Mouse (Mus musculus) intestine, postnatal 0 days (tissue): ENCODE data around the gene Scrg1. TPM values are rescaled to one million over a fixed set of nuclear protein-coding genes. Genes with fewer than 3 reads are reported as not detected.
A peak's percentile ranks its signal among the peaks of the same experiment; 100 is the strongest.

Source experiments
- ATAC-seq: fragments of 200-750 bp; cut with Nextera tagmentation; 2 replicates; pipeline ENCODE4 v1.8.0; 2017; ENCODE audit warnings: mild to moderate bottlenecking, moderate TSS enrichment, moderate library complexity
- H3K27ac ChIP-seq: fragments of 300-500 bp; sonication (generic); 2 replicates; pipeline ENCODE4 v1.5.1; 2014; ENCODE audit warnings: mild to moderate bottlenecking, low read depth, low read length, moderate library complexity
- H3K27me3 ChIP-seq: fragments of 300-500 bp; sonication (generic); replicated peaks from 2 replicates; pipeline ENCODE4 v1.6.1; 2014; ENCODE audit warnings: low read length, mixed read lengths; ENCODE audit not compliant: control insufficient read depth, insufficient read depth
- H3K36me3 ChIP-seq: fragments of 300-500 bp; sonication (generic); 2 replicates; pipeline ENCODE4 v1.6.1; 2014; ENCODE audit warnings: mild to moderate bottlenecking, moderate library complexity; ENCODE audit not compliant: control insufficient read depth, insufficient read depth
- H3K4me1 ChIP-seq: fragments of 300-500 bp; sonication (generic); replicated peaks from 2 replicates; pipeline ENCODE4 v1.6.1; 2014; ENCODE audit warnings: antibody characterized with exemption, low read length, mixed read lengths; ENCODE audit not compliant: control insufficient read depth, insufficient read depth
- H3K4me2 ChIP-seq: fragments of 300-500 bp; sonication (generic); replicated peaks from 2 replicates; pipeline ENCODE4 v1.6.1; 2014; ENCODE audit warnings: low read depth, mild to moderate bottlenecking, moderate library complexity
- H3K4me3 ChIP-seq: fragments of 300-500 bp; sonication (generic); 2 replicates; pipeline ENCODE4 v1.5.1; 2014; ENCODE audit warnings: low read depth, low read length
- H3K9ac ChIP-seq: fragments of 300-500 bp; sonication (generic); 2 replicates; pipeline ENCODE4 v1.6.1; 2014; ENCODE audit warnings: mild to moderate bottlenecking, low read depth, low read length
- H3K9me3 ChIP-seq: fragments of 300-500 bp; sonication (generic); 2 replicates; pipeline ENCODE4 v1.6.1; 2016; ENCODE audit warnings: mixed run types; ENCODE audit not compliant: control insufficient read depth
- CTCF ChIP-seq: sonication (generic); IDR thresholded peaks from 2 replicates; pipeline ENCODE4 v1.5.1; 2016; ENCODE audit warnings: low read depth, mild to moderate bottlenecking, control low read depth, antibody characterized with exemption, moderate library complexity
- WGBS: fragments of 180-500 bp; shearing (Covaris S2); extraction: QIAGEN DNeasy Blood & Tissue Kit; methylation state at CpG from one replicate; pipeline ENCODE4 v1.1.7; 2014; 5-methylcytosine and 5-hydroxymethylcytosine counted together
- polyA plus RNA-seq: library from polyadenylated mRNA; unstranded; fragments of >200 nt; fragmentation: Nextera tagmentation; extraction: Ambion mirVana; gene quantifications from 2 replicates; pipeline ENCODE4 v1.2.1, GENCODE M21; 2015

The Scrg1 gene
- polyA plus RNA-seq, 1 experiment from 2014 or later = 0.74 TPM

GRCm38 (mm10) chr8:57468624-57469023 lies 12.9 kb downstream of the Scrg1 start:
- no peaks in the 10 kb centered on the region for H3K27me3 ChIP-seq
- 28% methylated on average over 5 of the region's 5 CpGs for WGBS

GRCm38 (mm10) chr8:57470863-57471262 lies 15.1 kb downstream of the Scrg1 start:
- H3K4me2 ChIP-seq = no peak overlapping the region
- TF ChIP-seq CTCF = no peak
- no peak overlapping the region for H3K4me3 ChIP-seq
- no peak overlapping the region for H3K27ac ChIP-seq
- WGBS = 93% methylated on average over 5 of the region's 5 CpGs
- no peaks in the 10 kb centered on the region for H3K36me3 ChIP-seq
- H3K27me3 ChIP-seq = no peaks in the 10 kb centered on the region
- H3K9ac ChIP-seq = no peak overlapping the region
- 0 out of 2 replicates have a peak, but pooled peaks cover 3% of the 10 kb centered on the region for H3K4me1 ChIP-seq
- ATAC-seq = no peak
- H3K9me3 ChIP-seq = no peaks in the 10 kb centered on the region

More at GRCm38 (mm10) chr8:57468624-57469023, 12.9 kb downstream of the Scrg1 start:
- H3K4me2 ChIP-seq = no peak overlapping the region
- H3K9me3 ChIP-seq = no peaks in the 10 kb centered on the region
- H3K9ac ChIP-seq = no peak overlapping the region
- no peak overlapping the region for H3K4me3 ChIP-seq
- TF ChIP-seq CTCF = no peak
- H3K4me1 ChIP-seq = 0 out of 2 replicates have a peak, but pooled peaks cover 3% of the 10 kb centered on the region
- no peaks in the 10 kb centered on the region for H3K36me3 ChIP-seq
- 0 out of 2 replicates have a peak, but pooled peaks have one; percentile 28 for ATAC-seq
- no peak overlapping the region for H3K27ac ChIP-seq

- WGBS = 69% methylated on average over 6 of the region's 6 CpGs
- Histone ChIP-seq H3K4me2 (no peak overlapping the region), H3K4me3 (no peak overlapping the region), H3K36me3 (no peaks in the 10 kb centered on the region), H3K4me1 (0 out of 2 replicates have a peak, but pooled peaks cover 2% of the 10 kb centered on the region), H3K9me3 (no peaks in the 10 kb centered on the region), H3K9ac (no peak overlapping the region), H3K27me3 (no peaks in the 10 kb centered on the region), H3K27ac (no peak overlapping the region)
- no peak for TF ChIP-seq CTCF
- ATAC-seq = no peak
These were observed 18.0 kb downstream of the Scrg1 start for GRCm38 (mm10) chr8:57473751-57474150.

GRCm38 (mm10) chr8:57478406-57478805 lies 22.7 kb downstream of the Scrg1 start:
- ATAC-seq = no peak
- TF ChIP-seq CTCF = no peak
- H3K27ac ChIP-seq = no peak overlapping the region
- no peaks in the 10 kb centered on the region for H3K9me3 ChIP-seq
- 0 out of 2 replicates have a peak, but pooled peaks cover 3% of the 10 kb centered on the region for H3K36me3 ChIP-seq
- H3K4me2 ChIP-seq = no peak overlapping the region
- H3K4me3 ChIP-seq = no peak overlapping the region
- no peak overlapping the region for H3K9ac ChIP-seq
- no peaks in the 10 kb centered on the region for H3K4me1 ChIP-seq
- no peaks in the 10 kb centered on the region for H3K27me3 ChIP-seq
- 67% methylated on average over 3 of the region's 3 CpGs for WGBS

GRCm38 (mm10) chr8:57479700-57480099 lies 24.0 kb downstream of the Scrg1 start:
- no peak overlapping the region for H3K4me3 ChIP-seq
- WGBS = 89% methylated on average over 8 of the region's 8 CpGs
- no peak overlapping the region for H3K9ac ChIP-seq
- no peak for ATAC-seq
- no peak overlapping the region for H3K4me2 ChIP-seq
- H3K9me3 ChIP-seq = no peaks in the 10 kb centered on the region
- no peak for TF ChIP-seq CTCF
- H3K27me3 ChIP-seq = no peaks in the 10 kb centered on the region
- no peak overlapping the region for H3K27ac ChIP-seq
- 0 out of 2 replicates have a peak, but pooled peaks cover 3% of the 10 kb centered on the region for H3K36me3 ChIP-seq
- no peaks in the 10 kb centered on the region for H3K4me1 ChIP-seq

GRCm38 (mm10) chr8:57480606-57481005 lies 24.9 kb downstream of the Scrg1 start:
- WGBS = 73% methylated on average over 4 of the region's 4 CpGs

More at GRCm38 (mm10) chr8:57480606-57481005, 24.9 kb downstream of the Scrg1 start:
- no peak for TF ChIP-seq CTCF
- no peak overlapping the region for H3K9ac ChIP-seq
- 0 out of 2 replicates have a peak, but pooled peaks cover 4% of the 10 kb centered on the region for H3K4me1 ChIP-seq
- H3K27ac ChIP-seq = no peak overlapping the region
- H3K9me3 ChIP-seq = no peaks in the 10 kb centered on the region
- no peak overlapping the region for H3K4me3 ChIP-seq
- no peak overlapping the region for H3K4me2 ChIP-seq
- no peaks in the 10 kb centered on the region for H3K27me3 ChIP-seq
- H3K36me3 ChIP-seq = 0 out of 2 replicates have a peak, but pooled peaks cover 3% of the 10 kb centered on the region
- no peak for ATAC-seq
